Mouse (Mus musculus): ENCODE results near the gene Tmem245.

DNA sequence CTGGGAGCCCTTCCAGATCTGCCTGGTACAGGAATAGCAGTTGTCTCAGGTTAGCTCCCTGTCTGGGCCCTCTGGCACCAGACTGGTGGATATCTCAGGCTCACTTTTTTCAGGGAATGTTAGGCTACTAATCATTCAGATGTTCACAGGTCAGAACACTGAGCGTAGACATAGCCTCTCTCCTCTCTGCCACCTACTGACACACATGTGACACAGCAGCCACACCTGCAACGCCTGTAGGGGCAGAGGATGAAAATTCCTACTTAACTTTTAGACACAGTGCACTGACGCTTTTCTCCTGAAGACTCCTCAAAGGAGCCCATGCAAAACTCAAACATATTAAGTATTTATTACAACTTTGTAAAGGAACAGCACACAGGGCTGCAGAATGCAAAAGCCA, 49.7 kb downstream of the Tmem245 start:
- TF ChIP-seq CTCF (IDR thresholded peaks at IDR 0.05) (peak; percentile 41), EP300 (IDR thresholded peaks at IDR 0.05) (no peak)

Measured in lung, postnatal 0 days (tissue).